Mouse (Mus musculus): Measurements from ENCODE around the gene Elmo2. TPM values are rescaled to one million over a fixed set of nuclear protein-coding genes. Genes with fewer than 3 reads are reported as not detected.

Gene Elmo2
- polyA plus RNA-seq, 1 experiment from 2014 or later = 109 TPM

DNA sequence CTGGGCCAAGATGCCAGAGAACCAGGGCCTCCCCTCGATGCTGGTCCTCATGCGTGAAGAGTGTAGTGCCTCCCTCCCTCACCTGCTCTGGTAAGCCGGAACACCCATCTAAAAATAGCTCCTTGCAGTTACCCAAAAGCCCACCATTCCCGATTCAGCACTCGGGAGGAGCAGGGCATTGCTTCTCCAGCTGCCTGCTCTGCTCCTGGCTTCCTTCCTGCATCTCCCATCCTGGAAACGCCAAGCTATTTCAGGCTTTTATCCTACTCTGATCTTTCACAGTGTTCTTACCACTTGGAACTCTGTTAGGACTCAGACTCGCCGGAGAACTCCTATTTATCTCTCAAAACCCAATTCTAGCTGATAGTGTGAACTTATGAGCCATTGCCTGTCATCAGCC lies 85.9 kb downstream of the Elmo2 start:
- H3K27me3 ChIP-seq (ENCODE audit: control insufficient read depth, insufficient read depth, low read length) = peaks cover 45% of the 10 kb centered on the region

GRCm38 (mm10) chr2:165239533-165240144 lies 86.6 kb downstream of the Elmo2 start:
- H3K4me1 ChIP-seq (ENCODE audit: control insufficient read depth, insufficient read depth, low read length) = peaks cover 39% of the 10 kb centered on the region
- H3K9ac ChIP-seq (replicated peaks; ENCODE audit: low read length) = no peak overlapping the region
- no peaks in the 10 kb centered on the region for H3K9me3 ChIP-seq (ENCODE audit: control insufficient read depth, low read length)
- no peak overlapping the region for H3K4me2 ChIP-seq (ENCODE audit: low read length)
- H3K27me3 ChIP-seq (ENCODE audit: control insufficient read depth, insufficient read depth, low read length) = peaks cover 45% of the 10 kb centered on the region
- H3K36me3 ChIP-seq (ENCODE audit: control insufficient read depth, insufficient read depth, low read length) = no peaks in the 10 kb centered on the region
- ATAC-seq (ENCODE audit: low FRiP score, low TSS enrichment) (no peak), DNase-seq (no peak)
- no peak overlapping the region for H3K4me3 ChIP-seq (replicated peaks; ENCODE audit: low read depth, low read length)
- 36% methylated on average over 15 of the region's 15 CpGs for WGBS
- no peak overlapping the region for H3K27ac ChIP-seq (replicated peaks; ENCODE audit: low read depth, low read length)

More for the DNA sequence above, 85.9 kb downstream of the Elmo2 start:
- Histone ChIP-seq H3K4me3 (replicated peaks; ENCODE audit: low read depth, low read length) (no peak overlapping the region), H3K4me2 (ENCODE audit: low read length) (no peak overlapping the region), H3K9me3 (ENCODE audit: control insufficient read depth, low read length) (no peaks in the 10 kb centered on the region), H3K27ac (replicated peaks; ENCODE audit: low read depth, low read length) (no peak overlapping the region), H3K36me3 (ENCODE audit: control insufficient read depth, insufficient read depth, low read length) (no peaks in the 10 kb centered on the region), H3K9ac (replicated peaks; ENCODE audit: low read length) (no peak overlapping the region), H3K4me1 (ENCODE audit: control insufficient read depth, insufficient read depth, low read length) (peaks cover 32% of the 10 kb centered on the region)
- ATAC-seq (ENCODE audit: low FRiP score, low TSS enrichment) (no peak), DNase-seq (no peak)
- 42% methylated on average over 8 of the region's 8 CpGs for WGBS

GRCm38 (mm10) chr2:165238416-165239145 lies 87.7 kb downstream of the Elmo2 start:
- 2% methylated on average over 12 of the region's 12 CpGs for WGBS

More at GRCm38 (mm10) chr2:165238416-165239145, 87.7 kb downstream of the Elmo2 start:
- ATAC-seq (ENCODE audit: low FRiP score, low TSS enrichment) = no peak
- Histone ChIP-seq H3K4me1 (ENCODE audit: control insufficient read depth, insufficient read depth, low read length) (peaks cover 36% of the 10 kb centered on the region), H3K4me3 (replicated peaks; ENCODE audit: low read depth, low read length) (no peak overlapping the region), H3K36me3 (ENCODE audit: control insufficient read depth, insufficient read depth, low read length) (no peaks in the 10 kb centered on the region), H3K4me2 (ENCODE audit: low read length) (no peak overlapping the region), H3K27me3 (ENCODE audit: control insufficient read depth, insufficient read depth, low read length) (peaks cover 47% of the 10 kb centered on the region), H3K9me3 (ENCODE audit: control insufficient read depth, low read length) (no peaks in the 10 kb centered on the region), H3K9ac (replicated peaks; ENCODE audit: low read length) (no peak overlapping the region), H3K27ac (replicated peaks; ENCODE audit: low read depth, low read length) (no peak overlapping the region)
- DNase-seq = peak; percentile 66

Other genes with a start within 250 kb of the Elmo2 start
- gene 1700025C18Rik, start 235.7 kb downstream of the Elmo2 start, polyA plus RNA-seq (2014; fragmentation: Nextera tagmentation; extraction: Ambion mirVana) = not detected in 2 replicates
- gene Cdh22, start 91.6 kb downstream of the Elmo2 start, polyA plus RNA-seq (2014; fragmentation: Nextera tagmentation; extraction: Ambion mirVana) = 15.8 and 18.4 TPM in 2 replicates
- gene Slc35c2, start 38.6 kb downstream of the Elmo2 start, polyA plus RNA-seq (2014; fragmentation: Nextera tagmentation; extraction: Ambion mirVana) = 60.8 and 65.2 TPM in 2 replicates
- gene Zfp663, start 42.2 kb upstream of the Elmo2 start, polyA plus RNA-seq (2014; fragmentation: Nextera tagmentation; extraction: Ambion mirVana) = 8.4 and 10.8 TPM in 2 replicates
- gene Zfp334, start 61.8 kb upstream of the Elmo2 start, polyA plus RNA-seq (2014; fragmentation: Nextera tagmentation; extraction: Ambion mirVana) = 11.7 and 15.7 TPM in 2 replicates
- gene Ocstamp, start 73.9 kb upstream of the Elmo2 start, polyA plus RNA-seq (2014; fragmentation: Nextera tagmentation; extraction: Ambion mirVana) = 0.08 TPM in 1 of 2 replicates, not detected in the other
- gene Slc13a3, start 146.8 kb upstream of the Elmo2 start, polyA plus RNA-seq (2014; fragmentation: Nextera tagmentation; extraction: Ambion mirVana) = 3.9 and 5.5 TPM in 2 replicates
- gene Trp53rka, start 166.8 kb upstream of the Elmo2 start, polyA plus RNA-seq (2014; fragmentation: Nextera tagmentation; extraction: Ambion mirVana) = 42.8 and 44.9 TPM in 2 replicates
- 0.94 and 1.8 TPM in 2 replicates for gene Slc2a10, start 177.3 kb upstream of the Elmo2 start, polyA plus RNA-seq (2014; fragmentation: Nextera tagmentation; extraction: Ambion mirVana)